In the genomic region with DNA sequence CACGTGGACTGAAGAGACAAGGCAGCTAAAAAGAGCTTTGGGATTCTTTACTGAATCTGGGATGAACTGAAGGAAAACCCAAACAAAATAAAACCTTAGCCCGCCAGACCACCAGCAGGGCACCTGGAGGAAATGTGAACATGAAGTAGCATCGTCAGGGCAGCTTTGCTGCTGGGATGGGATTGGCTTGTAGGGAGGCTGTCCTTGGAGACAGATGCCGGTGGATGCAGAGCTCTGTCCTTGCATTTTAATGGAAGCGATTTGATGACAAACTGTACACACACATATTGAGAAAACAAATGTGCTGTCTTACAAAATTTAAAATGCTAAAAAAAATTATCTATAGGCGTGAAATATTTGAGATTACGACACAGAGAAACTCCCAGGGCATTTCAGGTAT, we compare ENCODE assay signal across 16 mouse cellular contexts. TPM values are rescaled to one million over a fixed set of nuclear protein-coding genes. Genes with fewer than 3 reads are reported as not detected.
"Had no signal": no experiment of that assay in that cellular context is flagged by ENCODE, and none has a peak within 500 bp of the region (broad histone marks: within the 10 kb centered on the region; RNA-seq: fewer than 3 reads in every experiment).

No protein-coding gene starts in this region.

- H3K36me3 ChIP-seq: kidney, embryonic 15.5 days; limb, embryonic 12.5 days; midbrain, embryonic 13.5 days had no signal

- H3K4me2 ChIP-seq: kidney, embryonic 15.5 days; limb, embryonic 12.5 days; midbrain, embryonic 13.5 days had no signal

- H3K9me3 ChIP-seq: kidney, embryonic 15.5 days; limb, embryonic 12.5 days; midbrain, embryonic 13.5 days had no signal

- ATAC-seq: intestine, embryonic 16.5 days; midbrain, embryonic 13.5 days had no signal

- DNase-seq: kidney, adult 2 months; kidney, postnatal 14 days; lung, adult 18-20 months; retina, postnatal 1 day; right cerebral cortex, postnatal 4 days; spleen, adult 18-20 months; thymus, adult 2 months; thymus, postnatal 25 days had no signal

- H3K4me3 ChIP-seq: kidney, embryonic 15.5 days; limb, embryonic 12.5 days; midbrain, embryonic 13.5 days; myocyte had no signal

- H3K4me1 ChIP-seq: kidney, embryonic 15.5 days; limb, embryonic 12.5 days; midbrain, embryonic 13.5 days had no signal

- H3K27ac ChIP-seq: kidney, embryonic 15.5 days; limb, embryonic 12.5 days; liver, embryonic 14.5 days; midbrain, embryonic 13.5 days had no signal

- H3K9ac ChIP-seq: kidney, embryonic 15.5 days; limb, embryonic 12.5 days; liver, embryonic 14.5 days; midbrain, embryonic 13.5 days had no signal

- H3K27me3 ChIP-seq: kidney, embryonic 15.5 days; limb, embryonic 12.5 days; midbrain, embryonic 13.5 days had no signal

RNA-seq across cellular contexts. Expression of gene Fank1, which starts 36.3 kb away (rescaled TPM):
- total RNA-seq: liver, adult 2 months; megakaryocyte-erythroid progenitor cell, adult 5-6 weeks had no signal
- polyA plus RNA-seq: liver, adult 2 months had no signal
